ENCODE assay signal across 9 mouse cellular contexts in genomic region chr9:46442739-46443181, GRCm38 (mm10).
DNase-seq lines count a peak whose midpoint lies in the region; ATAC-seq and TF ChIP-seq lines count a peak whose summit lies in the region.
"Had no signal": no experiment of that assay in that cellular context is flagged by ENCODE, and none has a peak within 500 bp of the region (broad histone marks: within the 10 kb centered on the region; RNA-seq: fewer than 3 reads in every experiment).

No protein-coding gene starts in this region.

- TF ChIP-seq POLR2A in kidney, adult 2 months (IDR thresholded peaks at IDR 0.05; ENCODE audit: low read depth, low read length) = no peak
- TF ChIP-seq POLR2A in olfactory bulb, adult 2 months (IDR thresholded peaks at IDR 0.05; ENCODE audit: insufficient read depth, low read depth, low read length) = no peak

- no peaks in the 10 kb centered on the region for H3K27me3 ChIP-seq in kidney, adult 2 months (replicated peaks; ENCODE audit: control insufficient read depth, insufficient read depth, low read length)
- H3K27me3 ChIP-seq in embryonic facial prominence, embryonic 13.5 days = peaks cover 38% of the 10 kb centered on the region
- peaks cover 35% of the 10 kb centered on the region for H3K27me3 ChIP-seq in intestine, postnatal 0 days (replicated peaks; ENCODE audit: control insufficient read depth, insufficient read depth, low read length)

- peak overlapping the region; percentile 66 for H3K4me2 ChIP-seq in embryonic facial prominence, embryonic 13.5 days
- H3K4me2 ChIP-seq in intestine, postnatal 0 days (replicated peaks; ENCODE audit: low read depth) = peak overlapping the region; percentile 32

- 0 out of 2 replicates have a peak overlapping the region, but pooled peaks have one; percentile 16 for H3K9ac ChIP-seq in embryonic facial prominence, embryonic 13.5 days
- no peak overlapping the region for H3K9ac ChIP-seq in intestine, postnatal 0 days (ENCODE audit: low read depth, low read length)
- H3K9ac ChIP-seq: liver, embryonic 15.5 days had no signal

- no peaks in the 10 kb centered on the region; the same call in 1 of the 2 replicates for H3K4me1 ChIP-seq in kidney, adult 2 months (ENCODE audit: control insufficient read depth, insufficient read depth, low read length)
- H3K4me1 ChIP-seq in embryonic facial prominence, embryonic 13.5 days = peaks cover 21% of the 10 kb centered on the region
- H3K4me1 ChIP-seq in intestine, postnatal 0 days (replicated peaks; ENCODE audit: control insufficient read depth, insufficient read depth, low read length) = no peaks in the 10 kb centered on the region
- peaks cover 17% of the 10 kb centered on the region for H3K4me1 ChIP-seq in olfactory bulb, adult 2 months (ENCODE audit: control insufficient read depth, insufficient read depth, low read length)
- H3K4me1 ChIP-seq: liver, embryonic 15.5 days had no signal

- no peaks in the 10 kb centered on the region for H3K36me3 ChIP-seq in kidney, adult 2 months (ENCODE audit: control insufficient read depth, insufficient read depth, low read length)
- no peaks in the 10 kb centered on the region for H3K36me3 ChIP-seq in embryonic facial prominence, embryonic 13.5 days
- no peaks in the 10 kb centered on the region for H3K36me3 ChIP-seq in intestine, postnatal 0 days (ENCODE audit: control insufficient read depth, insufficient read depth)
- H3K36me3 ChIP-seq: liver, embryonic 15.5 days had no signal

- WGBS in kidney, adult 2 months = 18% methylated on average over 19 of the region's 19 CpGs
- 1% methylated on average over 19 of the region's 19 CpGs for WGBS in embryonic facial prominence, embryonic 13.5 days
- WGBS in intestine, postnatal 0 days = 12% methylated on average over 19 of the region's 19 CpGs
- 13% methylated on average over 19 of the region's 19 CpGs for WGBS in olfactory bulb, adult 2 months

- DNase-seq in kidney, postnatal 4 days = peak; percentile 15 to 48
- DNase-seq in kidney, adult 2 months = no peak
- DNase-seq in adrenal gland, adult (ENCODE audit: inconsistent age in 2 of 2, low spot score in 1 of 2) = no peak
- no peak for DNase-seq in adrenal gland, postnatal 36 days
- DNase-seq in adrenal gland, postnatal 10 days = no peak

- H3K27ac ChIP-seq in kidney, adult 2 months (ENCODE audit: insufficient read depth, low read depth, low read length) = no peak overlapping the region
- no peak overlapping the region for H3K27ac ChIP-seq in embryonic facial prominence, embryonic 13.5 days
- H3K27ac ChIP-seq in intestine, postnatal 0 days (ENCODE audit: low read depth, low read length) = no peak overlapping the region
- no peak overlapping the region for H3K27ac ChIP-seq in olfactory bulb, adult 2 months (ENCODE audit: insufficient read depth, low read depth, low read length)
- H3K27ac ChIP-seq: liver, embryonic 15.5 days had no signal

- no peaks in the 10 kb centered on the region for H3K9me3 ChIP-seq in embryonic facial prominence, embryonic 13.5 days
- no peaks in the 10 kb centered on the region for H3K9me3 ChIP-seq in intestine, postnatal 0 days (ENCODE audit: control insufficient read depth)
- H3K9me3 ChIP-seq: liver, embryonic 15.5 days had no signal

- no peak for TF ChIP-seq CTCF in kidney, adult 2 months (conservative IDR thresholded peaks at IDR 0.05; ENCODE audit: insufficient read depth, insufficient read length, low read depth, low read length)
- TF ChIP-seq CTCF in intestine, postnatal 0 days (IDR thresholded peaks at IDR 0.05; ENCODE audit: low read depth) = peak; percentile 23; the same call in 1 of the 2 replicates
- no peak for TF ChIP-seq CTCF in olfactory bulb, adult 2 months (IDR thresholded peaks at IDR 0.05; ENCODE audit: insufficient read depth, low read depth, low read length)

- 0 out of 2 replicates have a peak, but pooled peaks have one; percentile 38 for ATAC-seq in embryonic facial prominence, embryonic 13.5 days (ENCODE audit: insufficient number of reproducible peaks, insufficient read depth, low FRiP score, low TSS enrichment, low read depth)
- no peak for ATAC-seq in intestine, postnatal 0 days

- H3K4me3 ChIP-seq in kidney, adult 2 months (ENCODE audit: insufficient read depth, low read depth, low read length) = no peak overlapping the region
- peak overlapping the region; percentile 35 for H3K4me3 ChIP-seq in embryonic facial prominence, embryonic 13.5 days
- peak overlapping the region; percentile 16; the same call in 1 of the 2 replicates for H3K4me3 ChIP-seq in intestine, postnatal 0 days (ENCODE audit: low read depth, low read length)
- peak overlapping the region; percentile 1 for H3K4me3 ChIP-seq in olfactory bulb, adult 2 months (ENCODE audit: insufficient read depth, low read depth, low read length)
- H3K4me3 ChIP-seq: liver, embryonic 15.5 days had no signal

Comparison
In these comparisons a context has a peak if more than half of its experiments do, and no peak if none do; other contexts are left out.
1. DNase-seq: peak in kidney, postnatal 4 days (2 of 2); none in kidney, adult 2 months (single experiment), adrenal gland, adult (0 of 2), adrenal gland, postnatal 36 days (0 of 2) and adrenal gland, postnatal 10 days (single experiment).